Mouse (Mus musculus): Measurements from ENCODE around the gene N4bp2l2.

GRCm38 (mm10) chr5:150620588-150621135 is 45.3 kb downstream of the N4bp2l2 start:
- TF ChIP-seq POLR2A (IDR thresholded peaks at IDR 0.05; ENCODE audit: low read depth, low read length) (no peak), CTCF (conservative IDR thresholded peaks at IDR 0.05; ENCODE audit: insufficient read depth, insufficient read length, low read depth, low read length) (no peak)
